Mouse (Mus musculus): Measurements from ENCODE around the gene Gstt1. TPM values are rescaled to one million over a fixed set of nuclear protein-coding genes. Genes with fewer than 3 reads are reported as not detected.
A peak's percentile ranks its signal among the peaks of the same experiment; 100 is the strongest.

Gstt1 gene
- total and polyA plus RNA-seq, 3 experiments, result 1.3 to 3.8 TPM; not detected in 1

- Histone ChIP-seq H3K9me3 (replicated peaks; ENCODE audit: insufficient read depth, low read length) (no peaks in the 10 kb centered on the region), H3K27me3 (ENCODE audit: control insufficient read depth in 1 of 2, insufficient read depth in 2 of 2, low read length in 2 of 2) (no peaks in the 10 kb centered on the region), H3K27ac (ENCODE audit: control insufficient read depth, low read depth, low read length) (peak overlapping the region; percentile 43; the same call in 1 of the 2 replicates), H3K36me3 (ENCODE audit: control insufficient read depth in 1 of 2, insufficient read depth in 2 of 2, low read length in 2 of 2) (peaks cover 0 to 36% of the 10 kb centered on the region in 2 experiments; a peak in 2 of 4 replicates), H3K9ac (ENCODE audit: control insufficient read depth, low read depth, low read length, poor library complexity, severe bottlenecking) (no peak overlapping the region), H3K79me2 (ENCODE audit: control insufficient read depth, insufficient read depth, low read length, poor library complexity) (no peaks in the 10 kb centered on the region), H3K4me3 (ENCODE audit: control insufficient read depth in 1 of 2, insufficient read depth in 1 of 2, low read depth in 2 of 2, low read length in 2 of 2) (no peak overlapping the region), H3K4me1 (ENCODE audit: control insufficient read depth in 1 of 2, insufficient read depth in 2 of 2, low read length in 2 of 2) (peaks cover 3 to 43% of the 10 kb centered on the region in 2 experiments)
- TF ChIP-seq MXI1 (IDR thresholded peaks at IDR 0.05; ENCODE audit: low read depth, low read length) (no peak), NRF1 (IDR thresholded peaks at IDR 0.05; ENCODE audit: insufficient read depth, low read depth, low read length, poor library complexity, severe bottlenecking) (no peak), CHD1 (IDR thresholded peaks at IDR 0.05; ENCODE audit: low read depth, low read length) (no peak), USF1 (IDR thresholded peaks at IDR 0.05; ENCODE audit: low read depth, low read length) (no peak), MAX (IDR thresholded peaks at IDR 0.05; ENCODE audit: low read length) (no peak), TCF12 (IDR thresholded peaks at IDR 0.05; ENCODE audit: low read depth, low read length) (no peak), TAL1 (IDR thresholded peaks at IDR 0.05; ENCODE audit: low read length) (no peak), MEF2A (IDR thresholded peaks at IDR 0.05; ENCODE audit: extremely low read depth, insufficient replicate concordance, low read depth, low read length, poor library complexity, severe bottlenecking) (no peak), MYC (IDR thresholded peaks at IDR 0.05; ENCODE audit: low read depth, low read length) (no peak), JUND (IDR thresholded peaks at IDR 0.05; ENCODE audit: low read depth, low read length) (no peak), CHD2 (IDR thresholded peaks at IDR 0.05; ENCODE audit: low read length) (no peak), POLR2A (IDR thresholded peaks at IDR 0.05; ENCODE audit: control insufficient read depth in 1 of 2, insufficient read depth in 1 of 2, low read depth in 1 of 2, low read length in 2 of 2, poor library complexity in 1 of 2) (no peak), ZC3H11A (IDR thresholded peaks at IDR 0.05; ENCODE audit: low read depth, low read length) (no peak)
- peak; percentile 65 for DNase-seq (ENCODE audit: low read depth, low spot score)
These were observed 30.1 kb upstream of the Gstt1 start for GRCm38 (mm10) chr10:75828500-75828931.

GRCm38 (mm10) chr10:75827668-75828360, 29.4 kb upstream of the Gstt1 start:
- H3K9me3 ChIP-seq (replicated peaks; ENCODE audit: insufficient read depth, low read length), result no peaks in the 10 kb centered on the region
- H3K4me1 ChIP-seq (ENCODE audit: control insufficient read depth in 1 of 2, insufficient read depth in 2 of 2, low read length in 2 of 2), result peaks cover 3 to 43% of the 10 kb centered on the region in 2 experiments
- no peaks in the 10 kb centered on the region for H3K27me3 ChIP-seq (ENCODE audit: control insufficient read depth in 1 of 2, insufficient read depth in 2 of 2, low read length in 2 of 2)
- H3K27ac ChIP-seq (ENCODE audit: control insufficient read depth, low read depth, low read length), result peak overlapping the region; percentile 59
- TF ChIP-seq E2F4 (IDR thresholded peaks at IDR 0.05; ENCODE audit: borderline replicate concordance, low read depth, low read length), result no peak
- peak; percentile 41; the same call in 1 of the 2 replicates for TF ChIP-seq ELF1 (IDR thresholded peaks at IDR 0.05; ENCODE audit: low read depth, low read length)
- no peak for TF ChIP-seq ZC3H11A (IDR thresholded peaks at IDR 0.05; ENCODE audit: low read depth, low read length)
- TF ChIP-seq MXI1 (IDR thresholded peaks at IDR 0.05; ENCODE audit: low read depth, low read length), result peak; percentile 62; the same call in 1 of the 2 replicates
- peak; percentile 47; the same call in 1 of the 2 replicates for TF ChIP-seq TCF12 (IDR thresholded peaks at IDR 0.05; ENCODE audit: low read depth, low read length)
- TF ChIP-seq POLR2AphosphoS5 (IDR thresholded peaks at IDR 0.05; ENCODE audit: borderline replicate concordance, low read depth, low read length), result no peak
- no peak for TF ChIP-seq MAZ (IDR thresholded peaks at IDR 0.05; ENCODE audit: low read depth, low read length)
- 0 out of 2 replicates have a peak, but pooled peaks have one; percentile 46 for TF ChIP-seq MYC (IDR thresholded peaks at IDR 0.05; ENCODE audit: low read depth, low read length)
- no peak for TF ChIP-seq ZMIZ1 (IDR thresholded peaks at IDR 0.05; ENCODE audit: low read depth, low read length)
- TF ChIP-seq SIN3A (IDR thresholded peaks at IDR 0.05; ENCODE audit: low read length), result peak; percentile 55
- TF ChIP-seq CHD2 (IDR thresholded peaks at IDR 0.05; ENCODE audit: low read length), result no peak
- peak; percentile 57; the same call in 1 of the 2 replicates for TF ChIP-seq JUND (IDR thresholded peaks at IDR 0.05; ENCODE audit: low read depth, low read length)
- TF ChIP-seq TAL1 (IDR thresholded peaks at IDR 0.05; ENCODE audit: low read length), result no peak; the same call in none of the 2 replicates
- no peak for TF ChIP-seq CTCF (IDR thresholded peaks at IDR 0.05 in 2 of 3, conservative IDR thresholded peaks at IDR 0.05 in 1 of 3; ENCODE audit: control insufficient read depth in 1 of 3, insufficient read depth in 1 of 3, low read depth in 2 of 3, low read length in 3 of 3, poor library complexity in 1 of 3, severe bottlenecking in 1 of 3)
- TF ChIP-seq ETS1 (IDR thresholded peaks at IDR 0.05; ENCODE audit: low read depth, low read length), result peak; percentile 65
- no peak for TF ChIP-seq NRF1 (IDR thresholded peaks at IDR 0.05; ENCODE audit: insufficient read depth, low read depth, low read length, poor library complexity, severe bottlenecking)
- TF ChIP-seq MAX (IDR thresholded peaks at IDR 0.05; ENCODE audit: low read length), result 0 out of 2 replicates have a peak, but pooled peaks have one; percentile 42
- TF ChIP-seq POLR2AphosphoS2 (IDR thresholded peaks at IDR 0.05; ENCODE audit: low read length), result no peak
- peak; percentile 64 to 89 for TF ChIP-seq EP300 (IDR thresholded peaks at IDR 0.05; ENCODE audit: low read depth in 1 of 2, low read length in 2 of 2)
- peak; percentile 34; the same call in 1 of the 2 replicates for TF ChIP-seq NELFE (IDR thresholded peaks at IDR 0.05; ENCODE audit: low read depth, low read length)
- TF ChIP-seq RCOR1 (IDR thresholded peaks at IDR 0.05; ENCODE audit: low read depth, low read length), result peak; percentile 64; the same call in 1 of the 2 replicates
- peak; percentile 90 for DNase-seq (ENCODE audit: low read depth, low spot score)
- H3K36me3 ChIP-seq (ENCODE audit: control insufficient read depth in 1 of 2, insufficient read depth in 2 of 2, low read length in 2 of 2), result peaks cover 0 to 38% of the 10 kb centered on the region in 2 experiments; a peak in 2 of 4 replicates
- H3K79me2 ChIP-seq (ENCODE audit: control insufficient read depth, insufficient read depth, low read length, poor library complexity), result no peaks in the 10 kb centered on the region
- peak overlapping the region; percentile 43 for H3K9ac ChIP-seq (ENCODE audit: control insufficient read depth, low read depth, low read length, poor library complexity, severe bottlenecking)
- peak overlapping the region in 1 of 2 experiments; percentile 38; a peak in 1 of 4 replicates for H3K4me3 ChIP-seq (ENCODE audit: control insufficient read depth in 1 of 2, insufficient read depth in 1 of 2, low read depth in 2 of 2, low read length in 2 of 2)

Data from MEL (cell line).